ENCODE assay signal across 8 mouse cellular contexts in genomic region chr7:28821261-28821831, GRCm38 (mm10). TPM values are rescaled to one million over a fixed set of nuclear protein-coding genes. Genes with fewer than 3 reads are reported as not detected.
DNase-seq lines count a peak whose midpoint lies in the region; ATAC-seq and TF ChIP-seq lines count a peak whose summit lies in the region.
"Had no signal": no experiment of that assay in that cellular context is flagged by ENCODE, and none has a peak within 500 bp of the region (broad histone marks: within the 10 kb centered on the region; RNA-seq: fewer than 3 reads in every experiment).

No protein-coding gene starts in this region.

- no peak overlapping the region for H3K9ac ChIP-seq in lung, embryonic 14.5 days
- no peak overlapping the region for H3K9ac ChIP-seq in hindbrain, embryonic 12.5 days
- no peak overlapping the region for H3K9ac ChIP-seq in limb, embryonic 15.5 days

- no peak for ATAC-seq in lung, embryonic 14.5 days (ENCODE audit: insufficient read depth)
- ATAC-seq in hindbrain, embryonic 12.5 days (ENCODE audit: low FRiP score) = no peak
- ATAC-seq in limb, embryonic 15.5 days (ENCODE audit: insufficient number of reproducible peaks, low FRiP score, low TSS enrichment, low read depth) = no peak

- peaks cover 68% of the 10 kb centered on the region for H3K36me3 ChIP-seq in lung, embryonic 14.5 days (ENCODE audit: insufficient read depth)
- peaks cover 75% of the 10 kb centered on the region for H3K36me3 ChIP-seq in embryonic facial prominence, embryonic 10.5 days (replicated peaks)
- H3K36me3 ChIP-seq in hindbrain, embryonic 12.5 days = peaks cover 64% of the 10 kb centered on the region
- H3K36me3 ChIP-seq in limb, embryonic 15.5 days = peaks cover 67% of the 10 kb centered on the region

- no peak for DNase-seq in lung, embryonic 14.5 days
- DNase-seq in lung, postnatal 4 days = no peak
- peak; percentile 30 for DNase-seq in R1 (ENCODE audit: low read depth, low spot score)
- no peak for DNase-seq in embryonic facial prominence, embryonic 10.5 days (ENCODE audit: low spot score)
- no peak for DNase-seq in ovary, postnatal 10 days (ENCODE audit: low spot score)

- no peak for TF ChIP-seq CTCF in lung, embryonic 14.5 days (IDR thresholded peaks at IDR 0.05; ENCODE audit: low read depth)

- H3K4me3 ChIP-seq in lung, embryonic 14.5 days (ENCODE audit: low read depth, low read length) = no peak overlapping the region
- peak overlapping the region; percentile 19; the same call in 1 of the 2 replicates for H3K4me3 ChIP-seq in embryonic facial prominence, embryonic 10.5 days
- no peak overlapping the region for H3K4me3 ChIP-seq in hindbrain, embryonic 12.5 days
- no peak overlapping the region for H3K4me3 ChIP-seq in limb, embryonic 15.5 days
- H3K4me3 ChIP-seq: megakaryocyte, embryonic 14.5 days had no signal

- no peaks in the 10 kb centered on the region for H3K4me1 ChIP-seq in lung, embryonic 14.5 days (ENCODE audit: insufficient read depth)
- peaks cover 62% of the 10 kb centered on the region for H3K4me1 ChIP-seq in embryonic facial prominence, embryonic 10.5 days
- peaks cover 52% of the 10 kb centered on the region for H3K4me1 ChIP-seq in hindbrain, embryonic 12.5 days
- peaks cover 36% of the 10 kb centered on the region for H3K4me1 ChIP-seq in limb, embryonic 15.5 days

- no peaks in the 10 kb centered on the region for H3K9me3 ChIP-seq in lung, embryonic 14.5 days (ENCODE audit: low read depth, low read length)
- H3K9me3 ChIP-seq in embryonic facial prominence, embryonic 10.5 days = no peaks in the 10 kb centered on the region
- H3K9me3 ChIP-seq in hindbrain, embryonic 12.5 days (replicated peaks) = no peaks in the 10 kb centered on the region
- H3K9me3 ChIP-seq in limb, embryonic 15.5 days = no peaks in the 10 kb centered on the region
- H3K9me3 ChIP-seq: megakaryocyte, embryonic 14.5 days had no signal

- H3K4me2 ChIP-seq in lung, embryonic 14.5 days = no peak overlapping the region
- no peak overlapping the region for H3K4me2 ChIP-seq in hindbrain, embryonic 12.5 days (replicated peaks)
- no peak overlapping the region for H3K4me2 ChIP-seq in limb, embryonic 15.5 days

- H3K27me3 ChIP-seq in lung, embryonic 14.5 days (ENCODE audit: insufficient read depth, low read length) = no peaks in the 10 kb centered on the region
- no peaks in the 10 kb centered on the region for H3K27me3 ChIP-seq in embryonic facial prominence, embryonic 10.5 days (replicated peaks; ENCODE audit: low read depth, poor library complexity, severe bottlenecking)
- H3K27me3 ChIP-seq in hindbrain, embryonic 12.5 days = no peaks in the 10 kb centered on the region
- no peaks in the 10 kb centered on the region for H3K27me3 ChIP-seq in limb, embryonic 15.5 days
- H3K27me3 ChIP-seq: megakaryocyte, embryonic 14.5 days had no signal

- 67% methylated on average over 10 of the region's 10 CpGs for WGBS in lung, embryonic 14.5 days
- WGBS in embryonic facial prominence, embryonic 10.5 days = 81% methylated on average over 10 of the region's 10 CpGs
- WGBS in hindbrain, embryonic 12.5 days = 58% methylated on average over 10 of the region's 10 CpGs
- WGBS in limb, embryonic 15.5 days = 75% methylated on average over 10 of the region's 10 CpGs

- H3K27ac ChIP-seq in lung, embryonic 14.5 days (ENCODE audit: low read depth) = peak overlapping the region; percentile 8; the same call in 1 of the 2 replicates
- no peak overlapping the region for H3K27ac ChIP-seq in embryonic facial prominence, embryonic 10.5 days (replicated peaks)
- peak overlapping the region; percentile 80 for H3K27ac ChIP-seq in hindbrain, embryonic 12.5 days
- H3K27ac ChIP-seq in limb, embryonic 15.5 days = peak overlapping the region; percentile 50; the same call in 1 of the 2 replicates

RNA-seq across cellular contexts. Expression of gene Ech1, which starts 3.7 kb away (rescaled TPM):
- 127 and 133 TPM in 2 replicates for polyA plus RNA-seq in lung, embryonic 14.5 days (2014; fragmentation: Nextera tagmentation; extraction: Ambion mirVana)
- polyA plus RNA-seq in embryonic facial prominence, embryonic 10.5 days (2016; fragmentation: Nextera tagmentation; extraction: Ambion mirVana) = 75.8 and 81.7 TPM in 2 replicates
- polyA plus RNA-seq in hindbrain, embryonic 12.5 days (2016; fragmentation: Nextera tagmentation; extraction: Ambion mirVana) = 84.7 and 87.8 TPM in 2 replicates
- 217 and 232 TPM in 2 replicates for polyA plus RNA-seq in limb, embryonic 15.5 days (2015; fragmentation: Nextera tagmentation; extraction: Ambion mirVana)

RNA-seq across cellular contexts. Expression of gene Lgals4, which starts 12.3 kb away (rescaled TPM):
- 3.2 and 3.7 TPM in 2 replicates for polyA plus RNA-seq in lung, embryonic 14.5 days (2014; fragmentation: Nextera tagmentation; extraction: Ambion mirVana)
- polyA plus RNA-seq in embryonic facial prominence, embryonic 10.5 days (2016; fragmentation: Nextera tagmentation; extraction: Ambion mirVana) = 4.4 and 4.9 TPM in 2 replicates
- 5.0 and 5.1 TPM in 2 replicates for polyA plus RNA-seq in hindbrain, embryonic 12.5 days (2016; fragmentation: Nextera tagmentation; extraction: Ambion mirVana)
- 11.6 and 13.8 TPM in 2 replicates for polyA plus RNA-seq in limb, embryonic 15.5 days (2015; fragmentation: Nextera tagmentation; extraction: Ambion mirVana)

RNA-seq across cellular contexts. Expression of gene Hnrnpl, which starts 13.0 kb away (rescaled TPM):
- 254 and 255 TPM in 2 replicates for polyA plus RNA-seq in lung, embryonic 14.5 days (2014; fragmentation: Nextera tagmentation; extraction: Ambion mirVana)
- polyA plus RNA-seq in embryonic facial prominence, embryonic 10.5 days (2016; fragmentation: Nextera tagmentation; extraction: Ambion mirVana) = 325 and 346 TPM in 2 replicates
- 297 and 345 TPM in 2 replicates for polyA plus RNA-seq in hindbrain, embryonic 12.5 days (2016; fragmentation: Nextera tagmentation; extraction: Ambion mirVana)
- 201 and 221 TPM in 2 replicates for polyA plus RNA-seq in limb, embryonic 15.5 days (2015; fragmentation: Nextera tagmentation; extraction: Ambion mirVana)

RNA-seq across cellular contexts. Expression of gene Rinl, which starts 32.6 kb away (rescaled TPM):
- 6.8 and 6.9 TPM in 2 replicates for polyA plus RNA-seq in lung, embryonic 14.5 days (2014; fragmentation: Nextera tagmentation; extraction: Ambion mirVana)
- polyA plus RNA-seq in embryonic facial prominence, embryonic 10.5 days (2016; fragmentation: Nextera tagmentation; extraction: Ambion mirVana) = 2.2 and 2.8 TPM in 2 replicates
- polyA plus RNA-seq in hindbrain, embryonic 12.5 days (2016; fragmentation: Nextera tagmentation; extraction: Ambion mirVana) = 2.2 and 2.7 TPM in 2 replicates
- 4.7 and 5.6 TPM in 2 replicates for polyA plus RNA-seq in limb, embryonic 15.5 days (2015; fragmentation: Nextera tagmentation; extraction: Ambion mirVana)

RNA-seq across cellular contexts. Expression of gene Lgals7, which starts 42.3 kb away (rescaled TPM):
- polyA plus RNA-seq in lung, embryonic 14.5 days (2014; fragmentation: Nextera tagmentation; extraction: Ambion mirVana) = 1.0 and 1.7 TPM in 2 replicates
- 0.63 and 1.9 TPM in 2 replicates for polyA plus RNA-seq in embryonic facial prominence, embryonic 10.5 days (2016; fragmentation: Nextera tagmentation; extraction: Ambion mirVana)
- polyA plus RNA-seq in hindbrain, embryonic 12.5 days (2016; fragmentation: Nextera tagmentation; extraction: Ambion mirVana) = 3.1 and 3.5 TPM in 2 replicates
- 171 and 257 TPM in 2 replicates for polyA plus RNA-seq in limb, embryonic 15.5 days (2015; fragmentation: Nextera tagmentation; extraction: Ambion mirVana)
